8 mouse cellular contexts compared by ENCODE assay signal in the genomic region with DNA sequence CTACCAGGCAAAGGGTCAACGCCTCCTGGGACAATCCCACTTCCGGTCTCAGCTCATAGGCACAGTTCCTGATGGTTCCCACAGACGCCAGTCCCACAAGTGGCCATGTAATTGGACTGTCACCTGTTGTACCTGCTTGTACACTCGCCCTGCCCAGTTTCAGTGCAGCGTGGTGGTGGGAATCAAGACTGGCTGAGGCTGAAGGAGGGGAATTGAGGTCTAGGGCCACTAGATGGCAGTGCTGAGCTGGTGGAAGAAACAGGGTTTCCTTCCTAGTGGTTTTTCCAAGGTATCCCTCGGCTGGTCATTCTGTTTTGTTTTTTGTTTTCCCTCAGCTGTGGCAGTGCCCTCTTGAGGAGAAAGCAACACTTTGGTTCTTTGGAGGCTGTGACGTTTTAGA. TPM values are rescaled to one million over a fixed set of nuclear protein-coding genes. Genes with fewer than 3 reads are reported as not detected.
DNase-seq lines count a peak whose midpoint lies in the region; ATAC-seq and TF ChIP-seq lines count a peak whose summit lies in the region.

A gene (minus strand): TSS at position 150 of the 400 bp plus-strand sequence.

- in situ Hi-C loops in CH12.LX (cut with MboI; ENCODE audit: low pct_ligation_motif_present, low pct_unique_long_range_greater_than_20kb, low sequenced_read_pairs) = no loop called here

- peaks cover 13 to 27% of the 10 kb centered on the region in 2 experiments for H3K36me3 ChIP-seq in CH12.LX (replicated peaks in 1 of 2; ENCODE audit: control insufficient read depth in 1 of 2, insufficient read depth in 1 of 2, low read length in 1 of 2)
- peaks cover 6% of the 10 kb centered on the region; the same call in 1 of the 2 replicates for H3K36me3 ChIP-seq in heart, postnatal 0 days (replicated peaks; ENCODE audit: control insufficient read depth, insufficient read depth, low read length)
- H3K36me3 ChIP-seq in lung, embryonic 14.5 days (ENCODE audit: insufficient read depth) = peaks cover 11% of the 10 kb centered on the region

- peak; percentile 46 for ATAC-seq in erythroid progenitor cell, adult 5-6 weeks (replicated peaks; ENCODE audit: low FRiP score, poor library complexity, severe bottlenecking)
- ATAC-seq in heart, postnatal 0 days (ENCODE audit: insufficient read depth, low read depth) = peak; percentile 74; the same call in 1 of the 2 replicates
- peak; percentile 46 for ATAC-seq in lung, embryonic 14.5 days (ENCODE audit: insufficient read depth)

- no peaks in the 10 kb centered on the region for H3K9me3 ChIP-seq in CH12.LX (replicated peaks; ENCODE audit: low read length)
- H3K9me3 ChIP-seq in heart, postnatal 0 days (replicated peaks; ENCODE audit: control insufficient read depth, low read length) = no peaks in the 10 kb centered on the region
- H3K9me3 ChIP-seq in lung, embryonic 14.5 days (ENCODE audit: low read depth, low read length) = no peaks in the 10 kb centered on the region

- 9% methylated on average over 7 of the region's 7 CpGs for WGBS in heart, postnatal 0 days
- 11% methylated on average over 7 of the region's 7 CpGs for WGBS in lung, embryonic 14.5 days

- TF ChIP-seq CTCF in CH12.LX (conservative IDR thresholded peaks at IDR 0.05 in 1 of 2, IDR thresholded peaks at IDR 0.05 in 1 of 2; ENCODE audit: low read depth in 2 of 2, low read length in 2 of 2) = peak; percentile 98 to 99
- peak; percentile 97 for TF ChIP-seq CTCF in heart, postnatal 0 days (IDR thresholded peaks at IDR 0.05; ENCODE audit: low read depth)
- TF ChIP-seq CTCF in lung, embryonic 14.5 days (IDR thresholded peaks at IDR 0.05; ENCODE audit: low read depth) = peak; percentile 98

- H3K79me2 ChIP-seq in CH12.LX (replicated peaks; ENCODE audit: control insufficient read depth, extremely low read depth, insufficient read depth, poor library complexity, severe bottlenecking) = no peaks in the 10 kb centered on the region

- peaks cover 30% of the 10 kb centered on the region for H3K27me3 ChIP-seq in CH12.LX (replicated peaks)
- 0 out of 2 replicates have a peak, but pooled peaks cover 11% of the 10 kb centered on the region for H3K27me3 ChIP-seq in heart, postnatal 0 days (ENCODE audit: control insufficient read depth, insufficient read depth, low read length)
- no peaks in the 10 kb centered on the region; the same call in 1 of the 2 replicates for H3K27me3 ChIP-seq in lung, embryonic 14.5 days (ENCODE audit: insufficient read depth, low read length)

- H3K9ac ChIP-seq in CH12.LX (ENCODE audit: insufficient read depth, low read depth) = no peak within 1 kb of the TSS
- H3K9ac ChIP-seq in heart, postnatal 0 days (replicated peaks; ENCODE audit: low read depth, low read length) = no peak within 1 kb of the TSS
- H3K9ac ChIP-seq in lung, embryonic 14.5 days = no peak within 1 kb of the TSS

- no peak for TF ChIP-seq POLR2A in CH12.LX (IDR thresholded peaks at IDR 0.05; ENCODE audit: low read depth, low read length)

- peak; percentile 96 for TF ChIP-seq RAD21 in CH12.LX (IDR thresholded peaks at IDR 0.05; ENCODE audit: low read depth, low read length)

- H3K4me1 ChIP-seq in CH12.LX (ENCODE audit: control insufficient read depth in 1 of 2, insufficient read depth in 2 of 2) = peaks cover 3 to 11% of the 10 kb centered on the region in 2 experiments; a peak in 2 of 4 replicates
- H3K4me1 ChIP-seq in heart, postnatal 0 days (ENCODE audit: control insufficient read depth, insufficient read depth) = no peaks in the 10 kb centered on the region
- H3K4me1 ChIP-seq in lung, embryonic 14.5 days (ENCODE audit: insufficient read depth) = no peaks in the 10 kb centered on the region

- H3K27ac ChIP-seq in CH12.LX (ENCODE audit: insufficient read depth, low read depth) = no peak within 1 kb of the TSS
- no peak within 1 kb of the TSS for H3K27ac ChIP-seq in heart, postnatal 0 days (ENCODE audit: low read depth)
- no peak within 1 kb of the TSS for H3K27ac ChIP-seq in lung, embryonic 14.5 days (ENCODE audit: low read depth)

- no peak within 1 kb of the TSS for H3K4me3 ChIP-seq in CH12.LX (replicated peaks in 1 of 3; ENCODE audit: low read depth in 2 of 3, low read length in 2 of 3, poor library complexity in 1 of 3)
- no peak within 1 kb of the TSS for H3K4me3 ChIP-seq in heart, postnatal 0 days (ENCODE audit: low read depth, low read length)
- no peak within 1 kb of the TSS for H3K4me3 ChIP-seq in lung, embryonic 14.5 days (ENCODE audit: low read depth, low read length)

- dilution Hi-C loops in CH12.LX (cut with MboI; ENCODE audit: extremely low pct_ligation_motif_present, extremely low pct_unique_long_range_greater_than_20kb, low sequenced_read_pairs) = no loop called here

- no peak within 1 kb of the TSS for H3K4me2 ChIP-seq in CH12.LX (ENCODE audit: insufficient read depth, low read depth, poor library complexity, severe bottlenecking)
- H3K4me2 ChIP-seq in heart, postnatal 0 days (ENCODE audit: low read depth, low read length) = peak within 1 kb of the TSS; percentile 14; the same call in 1 of the 2 replicates
- H3K4me2 ChIP-seq in lung, embryonic 14.5 days = no peak within 1 kb of the TSS

- no peak for TF ChIP-seq EP300 in CH12.LX (IDR thresholded peaks at IDR 0.05; ENCODE audit: low read length)
- no peak for TF ChIP-seq EP300 in heart, postnatal 0 days (IDR thresholded peaks at IDR 0.05; ENCODE audit: low read depth)

- peak; percentile 77 for DNase-seq in CH12.LX (ENCODE audit: extremely low read depth)
- DNase-seq in brain, adult 2 months (ENCODE audit: low read depth, low spot score) = peak; percentile 92
- peak; percentile 75 for DNase-seq in heart, postnatal 0 days (ENCODE audit: low spot score)
- peak; percentile 78 to 88 for DNase-seq in kidney, postnatal 25 days
- DNase-seq in lung, embryonic 14.5 days = peak; percentile 95
- DNase-seq in ovary, postnatal 10 days (ENCODE audit: low spot score) = peak; percentile 58
- peak; percentile 57 for DNase-seq in thymus, postnatal 0 days (ENCODE audit: low spot score)

TF ChIP-seq in CH12.LX, 34 proteins besides CTCF, POLR2A, EP300 and RAD21:
- TF ChIP-seq KAT2A (IDR thresholded peaks at IDR 0.05; ENCODE audit: insufficient replicate concordance, low read length) (no peak), ELF1 (IDR thresholded peaks at IDR 0.05; ENCODE audit: low read depth, low read length) (peak; percentile 33; the same call in 1 of the 2 replicates), IRF4 (IDR thresholded peaks at IDR 0.05; ENCODE audit: low read depth, low read length) (peak; percentile 56; the same call in 1 of the 2 replicates), ZC3H11A (IDR thresholded peaks at IDR 0.05; ENCODE audit: low read depth, low read length) (peak; percentile 65), ZKSCAN1 (IDR thresholded peaks at IDR 0.05; ENCODE audit: borderline replicate concordance, low read depth, low read length) (no peak), SMC3 (IDR thresholded peaks at IDR 0.05; ENCODE audit: low read depth, low read length) (peak; percentile 95), JUND (conservative IDR thresholded peaks at IDR 0.05; ENCODE audit: low read depth, low read length) (peak; percentile 30; the same call in 1 of the 2 replicates), NELFE (IDR thresholded peaks at IDR 0.05; ENCODE audit: low read depth, low read length) (peak; percentile 16; the same call in 1 of the 2 replicates), MEF2A (IDR thresholded peaks at IDR 0.05; ENCODE audit: borderline replicate concordance, low read depth, low read length) (0 out of 2 replicates have a peak, but pooled peaks have one; percentile 8), MAZ (IDR thresholded peaks at IDR 0.05; ENCODE audit: low read depth, low read length) (peak; percentile 64; the same call in 1 of the 2 replicates)

RNA-seq across cellular contexts. Expression of the gene that starts here (rescaled TPM):
- total RNA-seq in CH12.LX (2012; rRNA removed) (not detected in 2 replicates), CH12.LX (2014; rRNA removed) (not detected in 2 replicates)
- not detected in 2 replicates for polyA plus RNA-seq in CH12.LX (2012; ENCODE audit: insufficient read length, low read depth)
- 31.0 and 38.9 TPM in 2 replicates for total RNA-seq in erythroid progenitor cell, adult 5-6 weeks (2015; ENCODE audit: low replicate concordance)
- total RNA-seq in erythroid progenitor cell, adult 5-6 weeks (2017; ENCODE audit: low replicate concordance) = 56.2 and 59.8 TPM in 2 replicates
- total RNA-seq in heart, postnatal 0 days (2014; rRNA removed; ENCODE audit: low replicate concordance) = 0.46 TPM in 1 of 2 replicates, not detected in the other
- 0.04 and 0.10 TPM in 2 replicates for polyA plus RNA-seq in heart, postnatal 0 days (2015; fragmentation: Nextera tagmentation; extraction: Ambion mirVana)
- 0.20 and 0.41 TPM in 2 replicates for polyA plus RNA-seq in lung, embryonic 14.5 days (2014; fragmentation: Nextera tagmentation; extraction: Ambion mirVana)
- 0.84 and 0.92 TPM in 2 replicates for polyA plus RNA-seq in thymus, postnatal 0 days (2015; fragmentation: Nextera tagmentation; extraction: Ambion mirVana)

Comparison
In these comparisons a context has a peak if more than half of its experiments do, and no peak if none do; other contexts are left out.
1. RNA of the gene that starts here (total RNA-seq): 31.0 to 59.8 TPM in erythroid progenitor cell, adult 5-6 weeks; not detected in CH12.LX and 0.46 TPM in heart, postnatal 0 days; every median in the first group is over 10 times any median in the second.
2. Peak in DNase-seq in CH12.LX; RNA of the gene not detected or under 1 TPM.
3. Peak in DNase-seq, ATAC-seq and H3K4me2 ChIP-seq in heart, postnatal 0 days; RNA of the gene not detected or under 1 TPM.
4. Peak in DNase-seq and ATAC-seq in lung, embryonic 14.5 days; RNA of the gene not detected or under 1 TPM.
5. Peak in DNase-seq in thymus, postnatal 0 days; RNA of the gene not detected or under 1 TPM.
6. Peak in every context shown above with its lines, with median percentiles within 50 percentile points of each other: DNase-seq, CTCF ChIP-seq and ATAC-seq.